ENCODE assay signal across 9 mouse cellular contexts in the genomic region with DNA sequence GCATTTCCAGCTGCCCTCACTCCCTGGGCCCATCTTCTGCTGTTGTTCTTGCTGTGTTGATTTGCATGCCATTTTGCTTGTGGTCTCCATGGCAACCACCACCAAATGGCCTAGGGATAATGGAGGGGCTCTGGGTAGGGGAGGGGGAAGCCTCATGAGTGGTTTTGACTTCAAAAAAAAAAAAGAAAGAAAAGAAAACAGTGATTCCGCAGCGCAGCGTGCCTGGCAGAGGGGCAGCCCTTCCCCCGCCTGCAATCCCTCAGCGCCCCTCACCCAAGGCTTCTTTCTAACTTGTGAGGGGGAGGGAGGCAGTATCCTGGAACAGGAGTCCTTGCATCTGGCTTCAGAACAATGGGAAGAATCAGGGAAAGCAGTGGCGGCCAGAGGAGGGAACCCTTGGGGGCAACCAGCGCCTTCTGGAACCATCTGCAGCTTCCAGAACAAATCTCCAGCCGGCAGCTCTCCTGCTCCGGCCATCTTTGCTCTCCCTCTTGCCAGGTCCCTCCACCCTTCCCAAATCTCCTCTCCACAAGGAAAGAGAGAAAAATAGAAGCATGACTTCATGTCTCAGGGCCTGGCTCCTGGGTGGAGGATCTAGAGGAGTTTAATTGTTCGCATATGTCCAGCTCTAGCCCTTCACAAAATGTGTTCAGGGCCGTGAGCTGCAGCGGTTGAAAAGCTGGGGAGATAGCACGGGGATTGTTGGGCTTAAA. TPM values are rescaled to one million over a fixed set of nuclear protein-coding genes. Genes with fewer than 3 reads are reported as not detected.
A peak's percentile ranks its signal among the peaks of the same experiment; 100 is the strongest.
DNase-seq lines count a peak whose midpoint lies in the region; ATAC-seq lines count a peak whose summit lies in the region.
"Had no signal": no experiment of that assay in that cellular context is flagged by ENCODE, and none has a peak within 500 bp of the region (broad histone marks: within the 10 kb centered on the region; RNA-seq: fewer than 3 reads in every experiment).

No protein-coding gene starts in this region.

- H3K27ac ChIP-seq in hindbrain, embryonic 13.5 days, result peak overlapping the region; percentile 98
- peak overlapping the region; percentile 96 for H3K27ac ChIP-seq in midbrain, embryonic 12.5 days (replicated peaks)

- peaks cover 68% of the 10 kb centered on the region for H3K4me1 ChIP-seq in hindbrain, embryonic 13.5 days (replicated peaks)
- peaks cover 67% of the 10 kb centered on the region for H3K4me1 ChIP-seq in midbrain, embryonic 12.5 days

- H3K9me3 ChIP-seq in hindbrain, embryonic 13.5 days, result no peaks in the 10 kb centered on the region
- no peaks in the 10 kb centered on the region for H3K9me3 ChIP-seq in midbrain, embryonic 12.5 days

- peak overlapping the region; percentile 59 for H3K9ac ChIP-seq in hindbrain, embryonic 13.5 days
- no peak overlapping the region; the same call in 1 of the 2 replicates for H3K9ac ChIP-seq in midbrain, embryonic 12.5 days (replicated peaks)

- DNase-seq in left cerebral cortex, postnatal 10 days (ENCODE audit: extremely low spot score in 1 of 2, low spot score in 2 of 2), result peak; percentile 48 to 49
- DNase-seq in left cerebral cortex, adult 11 months (ENCODE audit: low spot score), result no peak
- peak; percentile 84 for DNase-seq in cerebellum, adult 9-10 months
- DNase-seq in forelimb bud, embryonic 11.5 days (ENCODE audit: low read depth, low spot score), result peak; percentile 77

- H3K36me3 ChIP-seq in hindbrain, embryonic 13.5 days, result no peaks in the 10 kb centered on the region
- H3K36me3 ChIP-seq in midbrain, embryonic 12.5 days, result no peaks in the 10 kb centered on the region

- 4% methylated on average over 13 of the region's 13 CpGs for WGBS in hindbrain, embryonic 13.5 days
- 6% methylated on average over 13 of the region's 13 CpGs for WGBS in midbrain, embryonic 12.5 days

- no peak overlapping the region for H3K4me3 ChIP-seq in hindbrain, embryonic 13.5 days
- no peak overlapping the region for H3K4me3 ChIP-seq in midbrain, embryonic 12.5 days

- H3K4me2 ChIP-seq in hindbrain, embryonic 13.5 days, result peak overlapping the region; percentile 26; the same call in 1 of the 2 replicates
- peak overlapping the region; percentile 28 for H3K4me2 ChIP-seq in midbrain, embryonic 12.5 days (replicated peaks)

- ATAC-seq in hindbrain, embryonic 13.5 days (ENCODE audit: low FRiP score), result peak; percentile 76
- peak; percentile 79 for ATAC-seq in midbrain, embryonic 12.5 days (ENCODE audit: low FRiP score, low read depth)
- no peak for ATAC-seq in megakaryocyte progenitor cell, adult 5-6 weeks (replicated peaks; ENCODE audit: poor library complexity)
- ATAC-seq in granulocyte monocyte progenitor cell, adult 5-6 weeks (replicated peaks; ENCODE audit: poor library complexity, severe bottlenecking), result no peak
- ATAC-seq: Patski had no signal

- peaks cover 11% of the 10 kb centered on the region for H3K27me3 ChIP-seq in hindbrain, embryonic 13.5 days
- H3K27me3 ChIP-seq in midbrain, embryonic 12.5 days, result 0 out of 2 replicates have a peak, but pooled peaks cover 10% of the 10 kb centered on the region
- H3K27me3 ChIP-seq: Patski had no signal

- intact Hi-C loops in left cerebral cortex, postnatal 10 days (cut with DNase I), result loop anchor here (5.0 kb wide), 1 partner anchor 72 kb away; no protein-coding TSS in a partner anchor

RNA-seq across cellular contexts. Expression of a gene that starts 5.0 kb away (rescaled TPM):
- under 1 TPM in 1 of 2 experiments, not detected in 1; 0.24 TPM for total RNA-seq in left cerebral cortex, postnatal 10 days (2021)
- polyA plus RNA-seq in hindbrain, embryonic 13.5 days (2015; fragmentation: Nextera tagmentation; extraction: Ambion mirVana), result not detected in 2 replicates
- polyA plus RNA-seq in midbrain, embryonic 12.5 days (2016; fragmentation: Nextera tagmentation; extraction: Ambion mirVana), result not detected in 2 replicates
- not detected in 2 replicates for total RNA-seq in megakaryocyte progenitor cell, adult 5-6 weeks (2015)
- not detected in 2 replicates for total RNA-seq in megakaryocyte progenitor cell, adult 5-6 weeks (2017)
- total RNA-seq in granulocyte monocyte progenitor cell, adult 5-6 weeks (2014; fragmentation: Nextera tagmentation), result not detected in 2 replicates
- total RNA-seq in granulocyte monocyte progenitor cell, adult 5-6 weeks (2017), result not detected in 2 replicates

Comparison
In these comparisons a context has a peak if more than half of its experiments do, and no peak if none do; other contexts are left out.
1. ATAC-seq: peak in hindbrain, embryonic 13.5 days (single experiment) and midbrain, embryonic 12.5 days (single experiment); none in megakaryocyte progenitor cell, adult 5-6 weeks (single experiment) and granulocyte monocyte progenitor cell, adult 5-6 weeks (single experiment).